Mouse (Mus musculus): ENCODE results near the gene Rfx8.

Rfx8 gene

DNA sequence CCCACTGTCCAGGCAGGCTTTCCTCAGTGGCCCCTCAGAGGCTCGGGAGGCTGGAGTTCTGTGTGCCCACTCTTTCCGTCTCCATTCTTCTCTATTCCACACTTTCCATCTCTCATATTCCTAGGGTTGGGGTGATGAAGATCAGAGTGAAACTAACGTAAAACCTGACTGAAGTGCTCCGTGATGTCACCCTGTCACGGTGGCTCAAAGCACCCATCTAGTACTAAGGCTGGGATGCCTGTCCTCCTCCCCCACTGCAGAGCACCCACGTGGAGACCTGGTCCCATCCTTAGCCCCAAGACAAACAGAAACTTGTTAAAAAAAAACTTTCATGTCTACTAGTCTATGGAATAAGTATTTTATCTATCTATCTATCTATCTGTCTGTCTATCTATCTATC lies 14.1 kb upstream of the Rfx8 start:
- DNase-seq (ENCODE audit: low spot score in 2 of 2), result no peak

DNA sequence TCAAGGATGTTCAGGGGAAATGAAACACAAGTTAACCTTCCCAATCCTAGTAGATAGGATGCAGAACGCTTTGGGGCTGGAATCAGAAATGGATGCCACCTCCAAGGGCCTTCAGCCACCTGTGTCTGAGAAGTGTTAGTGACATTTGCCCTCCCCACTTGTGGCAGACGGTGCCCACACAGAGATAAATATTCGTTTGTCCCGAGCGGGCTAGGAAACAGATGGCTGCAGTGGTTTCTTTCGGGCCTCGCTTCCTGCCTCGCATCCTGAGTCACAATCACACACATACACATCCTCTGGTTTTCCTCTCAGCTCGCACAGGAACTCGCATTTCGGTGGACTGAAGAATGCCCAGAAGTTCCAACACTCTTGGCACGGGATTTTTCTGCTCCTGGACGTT lies 13.5 kb upstream of the Rfx8 start:
- no peak for DNase-seq (ENCODE audit: low spot score in 2 of 2)

DNA sequence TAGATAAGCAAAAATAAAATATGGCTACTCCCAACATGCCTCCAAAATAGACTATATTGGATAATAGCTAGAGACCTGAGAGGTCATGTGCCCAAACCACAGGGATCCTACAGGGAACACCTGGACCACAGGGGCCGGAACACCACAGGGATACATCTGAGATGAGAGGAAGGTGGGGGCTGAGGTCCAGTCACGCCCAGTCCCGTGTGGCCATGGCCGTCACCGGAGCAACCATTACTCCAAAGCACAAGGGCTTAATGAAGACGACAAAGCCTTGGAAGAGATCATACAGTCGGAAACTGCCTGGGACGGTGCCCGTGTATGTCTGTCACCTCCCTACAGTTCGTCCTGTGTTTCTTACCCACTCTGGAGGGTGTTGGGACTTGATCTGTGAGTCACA lies 13.1 kb upstream of the Rfx8 start:
- no peak for DNase-seq (ENCODE audit: low spot score in 2 of 2)

DNA sequence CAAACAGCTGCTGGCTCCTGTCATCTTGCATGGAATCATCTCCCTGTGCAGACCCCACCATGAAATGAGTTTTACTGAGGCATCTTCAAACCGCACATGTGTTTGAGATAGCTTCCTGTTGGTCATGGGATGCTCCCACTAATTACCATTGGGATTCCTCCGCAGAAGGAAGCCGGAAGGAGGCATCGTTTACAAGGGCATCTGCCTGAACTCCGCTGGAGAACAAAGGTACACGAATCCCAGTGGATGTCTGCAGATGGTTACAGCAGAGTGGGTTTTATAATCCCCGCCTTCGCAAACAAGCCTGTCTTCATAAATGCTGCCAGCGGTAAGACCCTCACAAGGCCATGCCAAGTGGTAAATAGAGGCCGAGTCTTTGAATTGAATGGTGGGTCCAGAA lies 11.3 kb upstream of the Rfx8 start:
- no peak for DNase-seq (ENCODE audit: low spot score in 2 of 2)

DNA sequence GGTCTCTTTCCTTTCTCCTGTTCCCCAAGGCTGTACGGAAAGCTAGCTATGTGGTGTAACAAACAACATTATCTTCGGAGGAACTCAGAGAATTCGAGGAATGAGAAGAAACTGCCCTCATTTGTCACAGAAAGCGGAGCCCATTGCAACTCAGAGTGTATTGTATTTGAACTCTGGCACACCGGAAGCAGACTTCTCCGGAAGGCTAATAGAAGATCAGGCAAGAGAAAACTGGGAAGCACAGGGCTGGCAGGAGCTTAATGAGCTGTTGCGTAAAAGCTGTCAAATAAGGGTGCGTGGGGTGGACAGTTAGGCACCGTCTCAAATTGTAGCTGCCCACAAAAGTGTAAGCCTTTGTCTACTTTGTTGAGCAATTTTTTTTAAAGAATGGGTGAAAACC lies 10.7 kb upstream of the Rfx8 start:
- DNase-seq (ENCODE audit: low spot score in 2 of 2), result no peak

DNA sequence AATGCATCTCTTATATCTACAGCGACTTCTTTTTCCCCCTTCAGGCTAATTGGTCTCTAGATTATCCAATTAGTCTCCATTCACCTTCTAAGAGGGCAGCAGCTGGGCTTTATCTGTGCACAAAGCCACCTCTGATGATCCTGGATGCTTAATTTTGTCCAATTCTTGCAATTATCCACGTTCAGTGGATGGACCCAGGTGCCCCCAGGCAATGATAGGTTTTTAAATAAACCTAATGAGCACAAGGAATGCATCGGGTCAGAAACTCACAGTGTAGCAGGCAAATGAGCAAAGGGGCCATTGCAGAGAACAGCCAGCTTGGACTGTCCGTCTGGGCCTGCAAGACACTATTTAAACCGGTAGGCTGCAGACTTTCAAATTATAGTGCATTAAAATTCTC lies 10.1 kb upstream of the Rfx8 start:
- DNase-seq (ENCODE audit: low spot score in 2 of 2), result no peak

DNA sequence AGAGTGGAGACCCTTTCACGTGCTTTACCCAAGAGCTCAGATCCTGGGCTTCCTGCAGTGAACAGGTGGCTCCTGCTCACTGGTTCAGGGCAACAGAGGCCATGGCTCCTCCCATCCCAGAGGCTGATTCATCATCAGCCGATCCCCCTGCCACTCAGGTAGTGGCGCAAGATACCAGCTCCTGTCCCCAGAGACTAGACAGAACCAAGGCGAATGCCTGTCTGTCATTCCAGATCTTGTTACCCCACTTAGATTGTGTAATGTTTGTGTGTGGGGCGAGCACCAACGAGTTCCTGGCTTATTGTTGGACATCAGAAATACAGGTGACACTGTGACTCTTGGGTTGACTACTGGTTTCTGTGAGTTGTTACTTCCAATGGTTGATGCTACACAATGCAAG lies 9.1 kb upstream of the Rfx8 start:
- no peak for DNase-seq (ENCODE audit: low spot score in 2 of 2)

DNA sequence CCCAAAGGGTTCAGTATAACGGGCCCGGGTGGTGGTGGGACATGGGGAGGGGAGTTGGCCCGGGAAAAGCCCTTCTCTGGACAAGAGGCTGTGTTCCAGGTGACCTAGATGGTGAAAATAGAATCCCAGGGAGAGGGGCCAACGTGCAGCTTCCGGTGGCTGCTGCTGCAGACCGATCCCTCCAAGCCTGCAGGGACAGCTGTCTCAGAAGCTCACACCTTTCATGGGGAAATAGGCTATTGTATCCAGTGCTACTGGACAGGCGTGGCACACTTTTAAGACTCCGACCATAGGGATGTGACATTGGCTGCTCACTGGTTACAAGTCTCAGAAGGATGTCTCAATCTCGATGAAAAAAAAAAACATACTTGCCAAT lies 542 bp upstream of the Rfx8 start:
- no peak for DNase-seq (ENCODE audit: low spot score in 2 of 2)

DNA sequence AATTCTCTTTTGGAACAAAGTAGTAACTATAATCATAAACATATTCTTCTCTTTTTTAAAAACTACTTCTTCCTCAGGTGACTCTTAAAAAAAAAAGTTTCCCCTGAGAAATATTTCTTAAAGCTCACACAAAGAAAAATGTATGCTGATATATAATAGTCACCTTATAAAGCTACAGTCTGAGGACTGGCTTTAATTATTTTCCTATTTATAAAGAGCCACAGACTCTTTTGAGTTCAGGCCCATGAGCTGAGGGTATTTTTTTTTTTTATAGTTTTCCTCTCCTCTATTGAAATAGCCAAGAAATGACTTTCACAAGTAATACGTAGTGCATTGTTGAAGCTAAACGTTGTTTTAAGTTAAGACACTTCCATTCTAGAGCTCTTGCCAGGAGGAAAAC lies 611 bp downstream of the Rfx8 start:
- no peak for DNase-seq (ENCODE audit: low spot score in 2 of 2)

DNA sequence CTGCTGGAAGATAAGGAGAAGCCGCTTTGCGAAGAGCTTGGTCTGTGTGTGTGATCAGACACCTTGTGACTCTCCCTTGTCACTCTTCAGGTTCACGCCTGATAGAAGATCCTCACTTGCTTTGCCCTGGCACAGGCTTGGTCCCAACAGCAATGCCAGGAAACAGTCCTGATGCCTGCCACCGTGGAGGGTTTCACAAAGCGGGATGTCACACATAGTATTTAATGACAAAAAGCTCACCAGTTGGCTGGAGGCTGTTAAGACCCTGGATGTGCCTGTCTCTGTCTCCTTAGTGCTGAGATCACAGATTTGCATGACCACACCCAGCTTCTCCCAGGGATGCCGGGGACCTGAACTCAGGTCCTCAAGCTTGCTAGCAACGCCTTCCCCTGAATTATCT lies 5.2 kb downstream of the Rfx8 start:
- no peak for DNase-seq (ENCODE audit: low spot score in 2 of 2)

DNA sequence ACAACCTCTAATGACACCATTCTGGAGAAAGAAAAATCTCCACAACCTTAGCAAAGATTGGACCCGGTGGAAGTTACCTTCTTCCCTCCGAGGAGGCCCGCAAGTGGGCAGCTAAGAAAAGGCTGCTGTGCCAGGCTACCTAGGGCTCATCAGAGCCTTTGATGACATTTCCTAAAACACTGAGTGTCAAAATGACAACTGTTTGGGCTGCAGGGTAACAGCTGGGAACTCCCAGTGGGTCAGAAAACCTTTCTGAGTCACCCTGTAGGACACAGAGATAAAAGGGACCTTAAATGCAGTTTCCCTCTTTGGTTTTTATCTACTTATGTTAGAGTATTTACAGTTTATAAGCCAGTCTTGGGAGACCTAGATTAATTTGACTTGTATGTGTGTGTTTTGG lies 6.1 kb downstream of the Rfx8 start:
- DNase-seq (ENCODE audit: low spot score in 2 of 2), result no peak

DNA sequence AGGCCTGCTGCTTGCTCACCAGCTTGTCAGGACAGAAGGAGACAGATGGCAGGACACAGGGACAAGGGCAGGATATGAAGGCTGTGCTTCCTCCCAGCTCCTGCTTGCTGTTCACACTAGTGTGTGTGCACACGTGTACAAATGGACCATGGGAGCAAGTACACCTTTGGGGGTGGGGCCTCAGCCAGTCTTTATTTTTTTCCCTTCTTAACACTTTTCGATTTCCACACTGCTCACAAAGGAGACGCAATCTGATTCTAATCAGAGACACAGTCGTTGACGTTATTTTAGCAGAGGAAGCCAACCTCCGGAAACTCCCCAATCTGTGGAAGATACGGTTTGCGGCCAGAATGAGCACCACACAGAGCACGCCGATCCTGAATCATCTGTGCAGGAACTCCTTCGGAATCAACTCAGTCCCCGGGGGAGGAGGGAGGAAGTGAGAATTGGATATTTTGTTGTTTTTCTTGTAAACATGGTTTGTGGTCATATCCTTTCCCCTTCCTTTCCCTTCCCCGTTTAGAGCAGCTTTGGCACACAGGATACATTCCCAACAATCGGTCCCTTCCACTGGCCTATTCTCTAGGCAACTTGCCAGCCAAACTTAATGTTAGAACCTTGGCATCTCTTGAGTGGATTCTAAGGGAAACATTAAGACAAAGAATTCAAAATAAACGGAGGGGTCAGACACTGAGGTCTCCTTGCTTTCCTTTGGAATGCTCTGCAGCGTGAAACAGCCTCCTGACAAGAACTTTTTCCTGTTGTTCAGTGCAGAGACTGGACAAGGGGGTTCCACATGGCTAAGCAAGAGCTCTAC lies 6.7 kb downstream of the Rfx8 start:
- DNase-seq (ENCODE audit: low spot score in 2 of 2), result no peak

DNA sequence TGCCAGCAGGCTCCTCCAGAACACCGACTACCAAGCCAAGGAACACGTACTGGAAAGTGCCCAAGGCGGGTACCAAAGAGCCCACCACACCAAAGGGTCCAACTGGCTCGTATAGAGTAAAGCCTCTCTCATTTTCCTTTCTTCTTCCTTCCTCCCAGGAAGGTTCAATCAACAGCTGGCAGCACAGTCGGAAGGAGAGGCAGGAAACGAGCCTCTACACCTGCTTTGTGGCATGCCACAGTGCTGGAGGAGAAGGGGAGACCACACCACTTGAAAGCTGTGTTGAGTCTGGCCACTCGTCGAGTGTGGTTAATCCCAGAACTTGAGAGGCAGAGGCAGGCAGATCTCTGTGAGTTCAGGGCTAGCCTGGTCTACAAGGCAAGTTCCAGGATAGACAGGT lies 7.5 kb downstream of the Rfx8 start:
- DNase-seq (ENCODE audit: low spot score in 2 of 2), result no peak

DNA sequence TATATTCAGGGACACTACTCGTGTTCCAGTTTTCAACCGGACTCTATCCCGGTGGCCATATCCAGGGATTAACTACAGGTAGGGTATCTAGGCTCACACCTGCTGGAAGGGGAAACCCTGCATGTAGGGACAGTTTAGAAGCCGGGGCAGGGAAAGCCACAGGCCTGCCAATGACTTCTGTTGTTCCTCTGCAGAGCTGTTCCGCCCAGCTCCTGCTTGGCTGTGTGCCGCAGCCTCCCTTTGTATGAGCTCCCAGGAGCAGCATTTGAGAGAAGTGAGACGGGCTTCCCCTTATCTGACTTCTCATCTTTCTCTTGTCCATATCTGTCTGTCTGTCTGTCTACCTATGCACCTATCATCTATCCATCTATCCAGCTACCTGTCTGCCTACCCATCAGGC lies 8.5 kb downstream of the Rfx8 start:
- no peak for DNase-seq (ENCODE audit: low spot score in 2 of 2)

DNA sequence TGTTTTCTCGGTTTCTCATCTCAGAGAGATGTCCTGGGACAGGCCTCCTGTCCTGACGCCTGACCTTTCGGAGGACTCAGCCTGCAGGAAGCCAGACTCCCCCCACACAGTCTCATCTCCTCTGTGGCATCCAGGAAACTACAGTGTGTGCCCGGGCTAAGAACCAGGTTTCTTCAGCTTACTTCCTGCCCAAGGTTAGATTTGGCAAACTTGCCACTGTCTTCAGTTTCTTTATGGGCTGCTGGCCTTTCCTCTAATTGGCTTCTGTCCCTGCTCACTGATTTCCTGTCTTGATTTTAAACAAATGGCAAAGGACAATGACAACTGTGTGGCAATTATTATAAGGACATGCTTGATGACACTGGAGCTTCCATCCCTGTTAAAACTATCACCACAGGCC lies 10.2 kb downstream of the Rfx8 start:
- DNase-seq (ENCODE audit: low spot score in 2 of 2), result no peak

DNA sequence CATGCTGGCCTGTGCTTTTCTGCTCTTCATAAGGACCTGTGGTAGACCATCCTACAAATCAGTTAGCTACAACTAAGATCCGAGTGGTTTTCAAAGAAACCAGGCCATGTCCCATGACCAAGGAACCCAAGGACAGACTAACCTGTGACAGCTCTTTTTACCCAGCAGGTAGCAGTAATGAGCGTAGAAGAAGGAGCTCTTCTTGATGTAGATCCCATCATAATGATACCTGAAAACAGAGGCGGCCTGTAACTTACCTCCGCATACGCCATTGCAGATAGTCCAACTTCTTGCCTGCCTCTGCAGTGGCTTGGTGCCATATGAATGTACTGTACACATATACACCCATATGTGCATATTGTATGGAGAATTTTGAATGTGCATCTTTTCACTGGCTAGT lies 10.8 kb downstream of the Rfx8 start:
- no peak for DNase-seq (ENCODE audit: low spot score in 2 of 2)

DNA sequence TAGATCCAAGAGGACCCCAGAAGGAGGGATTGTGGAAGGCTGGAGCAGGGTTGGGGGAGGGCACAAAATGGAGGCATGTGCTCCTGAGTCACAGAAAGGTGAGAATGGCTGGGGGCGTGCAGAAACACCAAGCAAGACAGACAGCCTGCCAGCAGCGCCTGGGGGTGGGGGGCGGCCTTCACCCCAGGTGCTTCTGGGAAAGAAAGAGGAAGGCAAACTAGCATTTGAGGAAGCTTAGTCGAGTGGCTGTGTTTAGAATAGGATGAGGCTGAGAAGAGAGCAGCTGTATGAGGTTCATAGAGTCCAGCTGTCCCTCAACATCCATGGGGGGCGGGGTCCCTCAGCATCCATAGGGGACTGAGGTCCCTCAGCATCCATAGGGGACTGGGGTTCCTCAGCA lies 12.0 kb downstream of the Rfx8 start:
- DNase-seq (ENCODE audit: low spot score in 2 of 2), result no peak

DNA sequence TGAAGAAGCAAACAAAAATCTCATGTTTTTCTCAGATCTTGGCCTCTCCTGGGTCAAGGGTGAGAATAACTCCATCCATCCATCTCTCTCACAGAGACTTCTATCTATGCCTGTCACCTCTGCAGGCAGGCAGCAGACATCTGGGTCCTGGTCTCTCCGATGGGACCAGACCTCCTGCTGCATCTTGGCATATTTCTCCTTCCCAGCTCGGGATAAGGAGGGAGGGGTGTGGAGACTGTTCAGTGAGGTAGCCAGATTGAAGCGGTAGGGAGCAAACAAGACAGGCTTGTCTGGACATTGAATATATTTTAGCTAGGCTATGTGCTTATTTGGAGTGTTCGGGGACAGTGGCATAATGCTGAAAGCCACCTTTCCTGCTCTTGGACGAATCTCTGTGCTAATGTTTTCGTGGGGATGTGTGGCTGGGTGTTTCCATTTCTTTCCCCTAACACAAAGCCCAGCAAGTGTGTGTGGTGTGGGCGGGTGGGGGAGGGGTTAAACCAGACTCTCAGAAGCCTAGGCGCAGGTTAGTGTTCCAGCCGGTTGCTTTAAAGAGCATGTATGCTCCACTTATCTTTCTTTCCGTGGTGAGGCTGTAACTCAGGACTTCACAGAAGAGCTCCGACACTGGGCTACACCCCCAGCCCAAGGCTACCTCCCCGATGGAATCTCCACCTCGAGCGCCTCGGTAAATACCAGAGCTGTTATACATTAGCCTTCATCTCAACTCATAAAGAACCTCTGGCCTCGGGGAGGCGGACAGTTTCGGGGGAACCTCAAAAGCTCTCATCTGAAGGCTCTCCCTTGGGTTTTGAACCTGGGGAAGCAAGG lies 18.4 kb downstream of the Rfx8 start:
- no peak for DNase-seq (ENCODE audit: low spot score in 2 of 2)

DNA sequence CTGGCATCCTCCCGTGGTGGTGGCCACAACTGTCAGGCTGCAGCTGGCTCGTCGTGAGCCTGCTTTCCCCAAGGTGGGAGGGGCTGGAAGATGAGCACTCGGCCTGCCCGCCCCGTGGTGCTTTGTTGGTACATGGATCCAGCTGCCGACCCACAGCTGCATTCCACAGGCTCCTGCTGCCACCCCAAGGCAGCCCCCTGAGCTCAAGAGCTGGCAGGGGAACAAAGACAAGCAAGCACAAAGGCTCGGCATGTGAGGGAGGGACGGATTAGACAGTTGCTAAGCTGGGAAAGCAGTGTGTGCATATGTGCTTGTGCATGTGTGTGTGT lies 19.6 kb downstream of the Rfx8 start:
- no peak for DNase-seq (ENCODE audit: low spot score in 2 of 2)

DNA sequence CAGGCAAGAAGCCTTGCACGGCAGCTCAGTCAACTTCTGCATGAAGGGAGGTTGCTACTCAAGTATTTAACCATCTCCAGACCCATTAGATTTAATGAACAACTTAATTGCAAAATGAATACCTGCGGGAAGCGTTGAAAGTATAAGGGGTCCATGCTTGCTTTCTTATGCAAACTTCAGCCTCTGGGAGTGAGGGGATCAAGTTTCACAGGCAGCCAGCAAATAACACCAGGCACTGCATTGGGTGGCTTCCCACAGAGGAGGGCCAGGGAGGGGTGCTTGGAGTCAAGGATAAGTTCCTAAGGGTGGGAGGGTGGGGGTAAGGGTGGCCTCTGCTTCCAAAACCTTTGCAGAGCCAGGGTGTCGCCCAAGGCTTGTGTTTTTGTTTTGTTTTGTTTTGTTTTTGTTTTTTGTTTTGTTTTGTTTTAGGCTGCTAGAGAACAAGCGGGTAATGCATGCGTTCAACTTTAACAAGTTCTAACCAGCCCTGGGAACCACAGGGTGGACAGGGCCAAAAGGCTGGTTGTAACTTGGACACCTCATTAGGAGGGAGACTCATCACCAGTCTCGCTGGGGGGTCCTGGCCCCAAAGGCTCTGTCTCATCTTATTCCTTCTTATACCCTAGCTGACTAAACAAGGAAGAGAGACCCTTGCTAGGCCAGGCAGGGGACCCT lies 20.1 kb downstream of the Rfx8 start:
- no peak for DNase-seq (ENCODE audit: low spot score in 2 of 2)

DNA sequence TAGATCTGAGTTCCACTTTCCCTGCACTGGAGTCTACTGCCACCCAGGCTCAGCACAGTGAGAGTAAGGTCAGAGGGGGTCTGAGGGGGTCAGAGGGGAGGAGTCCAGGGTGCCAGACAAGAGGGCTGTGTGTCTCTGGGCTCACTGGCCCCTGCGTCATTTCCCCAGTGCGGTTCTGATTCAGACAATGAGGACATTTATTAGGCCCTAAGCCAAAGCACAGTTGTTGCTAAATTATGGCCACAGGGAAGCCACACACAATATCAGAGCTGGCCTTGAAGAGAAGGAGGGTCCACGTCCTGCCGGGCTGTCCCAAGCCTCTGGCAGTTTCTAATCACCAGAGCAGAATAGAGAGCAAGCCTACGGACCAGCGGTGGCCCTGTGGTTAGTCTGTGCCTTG lies 22.3 kb downstream of the Rfx8 start:
- no peak for DNase-seq (ENCODE audit: low spot score in 2 of 2)

DNA sequence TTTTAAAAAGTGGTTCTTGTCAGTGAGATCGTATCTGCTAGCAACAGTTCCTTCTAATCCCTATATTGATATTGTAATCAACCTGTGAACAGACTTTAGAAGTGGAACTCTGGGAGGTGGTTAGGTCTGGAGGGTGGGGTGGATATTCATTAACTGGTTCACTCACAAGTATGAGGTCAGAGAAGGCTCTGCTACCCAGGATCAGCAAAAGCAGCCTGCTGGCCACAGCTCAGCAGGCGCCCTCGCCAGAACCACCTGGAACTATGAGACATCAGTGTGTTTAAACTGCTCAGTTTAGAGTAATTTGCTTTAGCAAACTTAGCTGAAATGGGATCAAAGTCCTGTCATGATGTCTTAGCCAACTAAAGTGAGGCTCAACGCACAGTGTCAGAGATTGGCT lies 25.6 kb downstream of the Rfx8 start:
- no peak for DNase-seq (ENCODE audit: low spot score in 2 of 2)

DNA sequence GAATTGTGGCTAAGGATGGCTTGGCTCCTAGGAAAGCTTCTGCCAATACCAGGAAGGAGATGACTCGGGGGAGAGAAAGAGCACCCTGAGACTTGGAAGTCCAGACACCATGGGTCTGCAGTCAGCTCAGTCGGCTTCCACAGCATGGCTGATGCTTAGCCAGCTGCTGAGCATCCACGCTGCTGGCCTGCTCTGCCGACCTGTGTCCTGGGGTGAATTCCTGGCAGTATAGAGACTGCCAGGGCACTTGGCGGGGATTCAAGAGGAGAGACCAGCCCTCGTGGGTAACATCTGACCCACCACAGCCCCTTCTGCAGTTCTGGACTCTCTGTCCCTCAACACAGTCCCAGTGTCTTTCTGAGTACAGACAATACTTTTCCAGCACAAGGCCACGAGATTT lies 26.0 kb downstream of the Rfx8 start:
- no peak for DNase-seq (ENCODE audit: low spot score in 2 of 2)

All from frontal cortex, postnatal 10 days (tissue).